Mouse (Mus musculus) limb, embryonic 13.5 days (tissue): Measurements from ENCODE around the gene Il1a. TPM values are rescaled to one million over a fixed set of nuclear protein-coding genes. Genes with fewer than 3 reads are reported as not detected.

Source experiments
- ATAC-seq: fragments of 200-750 bp; cut with Nextera tagmentation; 2 replicates; pipeline ENCODE4 v1.8.0; 2017; ENCODE audit warnings: low read depth, moderate number of reproducible peaks, moderate TSS enrichment; ENCODE audit not compliant: low FRiP score
- H3K27ac ChIP-seq: fragments of 300-500 bp; sonication (generic); 2 replicates; pipeline ENCODE4 v1.5.1; 2015; ENCODE audit warnings: inconsistent platforms, mild to moderate bottlenecking, moderate library complexity
- H3K27me3 ChIP-seq: fragments of 300-500 bp; sonication (generic); 2 replicates; pipeline ENCODE4 v1.6.1; 2015; ENCODE audit warnings: mild to moderate bottlenecking, inconsistent platforms
- H3K36me3 ChIP-seq: fragments of 300-500 bp; sonication (generic); 2 replicates; pipeline ENCODE4 v1.6.1; 2015; ENCODE audit warnings: inconsistent platforms, mild to moderate bottlenecking, moderate library complexity
- H3K4me1 ChIP-seq: fragments of 300-500 bp; sonication (generic); 2 replicates; pipeline ENCODE4 v1.6.1; 2015; ENCODE audit warnings: inconsistent platforms
- H3K4me2 ChIP-seq: fragments of 300-500 bp; sonication (generic); replicated peaks from 2 replicates; pipeline ENCODE4 v1.6.1; 2015; ENCODE audit warnings: inconsistent platforms, mild to moderate bottlenecking, moderate library complexity
- H3K4me3 ChIP-seq: fragments of 300-500 bp; sonication (generic); 2 replicates; pipeline ENCODE4 v1.5.1; 2015; ENCODE audit warnings: moderate library complexity, mild to moderate bottlenecking, inconsistent platforms
- H3K9ac ChIP-seq: fragments of 300-500 bp; sonication (generic); 2 replicates; pipeline ENCODE4 v1.6.1; 2015; ENCODE audit warnings: mild to moderate bottlenecking, inconsistent platforms
- H3K9me3 ChIP-seq: fragments of 300-500 bp; sonication (generic); 2 replicates; pipeline ENCODE4 v1.6.1; 2016; ENCODE audit warnings: inconsistent platforms
- WGBS: fragments of 180-500 bp; shearing (Covaris S2); methylation state at CpG from one replicate; pipeline ENCODE4 v1.1.7; 2015; 5-methylcytosine and 5-hydroxymethylcytosine counted together
- polyA plus RNA-seq: library from polyadenylated mRNA; unstranded; fragments of >200 nt; fragmentation: Nextera tagmentation; extraction: Ambion mirVana; gene quantifications from 2 replicates; pipeline ENCODE4 v1.2.1, GENCODE M21; 2015

The Il1a gene
- polyA plus RNA-seq, 1 experiment from 2014 or later, result 0.14 TPM

DNA sequence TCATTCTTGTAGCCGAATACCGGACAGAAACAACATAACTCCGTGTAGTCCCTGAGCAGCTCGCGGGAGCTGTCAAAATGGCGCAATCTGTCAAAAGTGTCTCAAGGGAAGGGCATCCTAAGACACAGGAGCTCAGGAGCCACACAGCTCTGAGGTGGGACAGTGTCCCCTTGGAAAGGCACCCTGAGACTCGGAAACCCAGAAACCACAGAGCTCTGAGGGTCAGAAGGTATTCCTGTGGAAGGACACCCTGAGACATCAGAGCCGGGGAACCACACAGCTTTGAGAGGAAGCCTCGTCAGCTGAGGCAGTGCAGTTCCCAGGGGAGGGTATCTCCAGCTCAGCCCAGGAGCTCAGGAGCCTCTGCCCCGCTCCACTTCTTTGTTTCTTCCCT is 12.2 kb downstream of the Il1a start:
- peak; percentile 48 for ATAC-seq
- Histone ChIP-seq H3K9me3 (no peaks in the 10 kb centered on the region), H3K4me3 (peak overlapping the region; percentile 86), H3K4me2 (peak overlapping the region; percentile 93), H3K36me3 (peaks cover 5% of the 10 kb centered on the region; the same call in 1 of the 2 replicates), H3K27me3 (0 out of 2 replicates have a peak, but pooled peaks cover 5% of the 10 kb centered on the region), H3K9ac (peak overlapping the region; percentile 72), H3K4me1 (peaks cover 17% of the 10 kb centered on the region), H3K27ac (peak overlapping the region; percentile 76)
- 3% methylated on average over 10 of the region's 10 CpGs for WGBS

DNA sequence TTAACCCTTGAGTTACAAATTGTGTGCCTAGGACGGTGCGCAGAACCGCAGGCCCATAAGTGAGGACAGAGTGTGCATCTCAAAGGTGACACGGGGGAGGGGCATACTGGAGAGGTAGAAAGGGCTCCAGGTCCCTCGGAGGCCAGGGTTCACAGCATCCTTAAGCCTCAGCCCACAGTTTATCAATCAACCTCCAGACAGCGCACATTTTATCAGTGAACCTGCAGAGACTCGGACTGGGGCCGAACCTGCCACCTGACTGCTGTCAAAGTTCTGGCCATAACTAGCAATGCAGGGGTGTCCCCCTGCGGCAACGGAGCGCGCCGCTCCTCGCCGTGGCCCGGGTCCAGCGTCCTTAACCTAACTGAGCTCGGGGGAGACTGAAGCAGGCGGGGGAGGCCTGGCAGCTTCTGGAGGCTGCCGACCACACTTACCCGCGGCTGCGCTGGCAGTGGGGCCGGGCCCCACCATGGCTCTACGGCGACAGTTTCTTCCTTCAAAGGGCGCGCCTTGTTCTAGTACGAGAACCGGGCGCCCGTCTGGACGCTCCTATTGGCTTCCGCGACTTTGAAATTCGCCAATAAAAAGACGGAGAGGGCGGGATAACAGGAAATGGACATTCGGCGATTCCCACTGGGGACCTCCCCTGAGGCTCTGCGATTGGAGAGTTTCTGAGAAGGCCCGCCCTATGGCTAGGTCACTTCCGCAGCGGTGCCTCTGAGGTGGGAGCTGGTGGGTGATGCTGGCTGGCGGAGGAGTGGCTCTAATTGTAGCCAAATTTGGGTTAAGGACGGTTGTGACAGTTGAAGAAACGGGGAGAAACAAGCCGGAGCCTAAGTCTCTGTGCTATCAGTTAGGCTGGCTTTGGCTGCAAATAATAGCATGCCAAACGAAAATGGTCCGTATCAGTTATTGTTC is 12.8 kb downstream of the Il1a start, which contains the start of gene Ckap2l:
Ckap2l (minus strand) TSS at position 542 of the 918 bp plus-strand sequence.
- peak; percentile 100 for ATAC-seq
- Histone ChIP-seq H3K27me3 (0 out of 2 replicates have a peak, but pooled peaks cover 5% of the 10 kb centered on the region), H3K27ac (peak within 1 kb of the TSS; percentile 76), H3K36me3 (peaks cover 5% of the 10 kb centered on the region; the same call in 1 of the 2 replicates), H3K9ac (peak within 1 kb of the TSS; percentile 84), H3K4me3 (peak within 1 kb of the TSS; percentile 86), H3K9me3 (no peaks in the 10 kb centered on the region), H3K4me1 (peaks cover 17% of the 10 kb centered on the region), H3K4me2 (peak within 1 kb of the TSS; percentile 93)
- under 1% methylated on average over 50 of the region's 50 CpGs for WGBS

- ATAC-seq, result no peak
- H3K9me3 ChIP-seq, result no peaks in the 10 kb centered on the region
- H3K4me1 ChIP-seq, result peaks cover 17% of the 10 kb centered on the region
- no peak overlapping the region for H3K27ac ChIP-seq
- peaks cover 9% of the 10 kb centered on the region for H3K36me3 ChIP-seq
- 0 out of 2 replicates have a peak, but pooled peaks cover 3% of the 10 kb centered on the region for H3K27me3 ChIP-seq
- H3K4me3 ChIP-seq, result peak overlapping the region; percentile 86
- peak overlapping the region; percentile 82 for H3K4me2 ChIP-seq
- H3K9ac ChIP-seq, result peak overlapping the region; percentile 84
- WGBS, result 76% methylated on average over 5 of the region's 5 CpGs
Observed at GRCm38 (mm10) chr2:129296086-129296485, 13.7 kb downstream of the Il1a start.

GRCm38 (mm10) chr2:129295075-129295474 is 14.7 kb downstream of the Il1a start:
- WGBS, result 94% methylated on average over 5 of the region's 5 CpGs
- no peak overlapping the region; the same call in 1 of the 2 replicates for H3K4me2 ChIP-seq
- peaks cover 17% of the 10 kb centered on the region for H3K4me1 ChIP-seq
- no peaks in the 10 kb centered on the region for H3K27me3 ChIP-seq
- peaks cover 11% of the 10 kb centered on the region for H3K36me3 ChIP-seq
- no peaks in the 10 kb centered on the region for H3K9me3 ChIP-seq
- no peak overlapping the region for H3K9ac ChIP-seq
- no peak for ATAC-seq
- H3K4me3 ChIP-seq, result no peak overlapping the region
- no peak overlapping the region for H3K27ac ChIP-seq

DNA sequence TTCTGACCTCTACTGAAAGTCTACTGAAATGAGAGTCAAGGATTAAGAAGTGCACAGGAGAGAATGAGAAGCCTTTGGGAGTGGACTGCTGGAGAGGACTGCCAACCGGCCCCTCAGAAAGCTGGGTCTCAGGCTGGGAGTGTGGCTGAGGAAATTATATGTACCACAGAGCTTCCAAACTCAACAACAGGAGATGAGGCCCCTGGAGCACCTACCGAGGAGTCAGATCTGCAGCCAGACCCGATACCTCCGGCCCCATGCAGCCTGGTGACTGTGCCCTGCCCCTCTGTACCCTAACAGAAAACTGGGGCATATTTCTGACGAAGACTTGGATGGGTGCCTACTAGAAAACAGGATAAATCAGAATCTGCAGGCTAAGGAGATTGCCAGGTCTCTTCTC is 35.9 kb downstream of the Il1a start:
- Histone ChIP-seq H3K9ac (no peak overlapping the region), H3K27me3 (no peaks in the 10 kb centered on the region), H3K36me3 (peaks cover 75% of the 10 kb centered on the region), H3K4me3 (no peak overlapping the region), H3K4me1 (no peaks in the 10 kb centered on the region), H3K27ac (no peak overlapping the region), H3K4me2 (no peak overlapping the region), H3K9me3 (no peaks in the 10 kb centered on the region)
- WGBS, result 97% methylated on average over 5 of the region's 5 CpGs
- ATAC-seq, result no peak

- Histone ChIP-seq H3K9ac (no peak overlapping the region), H3K4me1 (no peaks in the 10 kb centered on the region), H3K27ac (no peak overlapping the region), H3K27me3 (no peaks in the 10 kb centered on the region), H3K36me3 (peaks cover 89% of the 10 kb centered on the region), H3K9me3 (0 out of 2 replicates have a peak, but pooled peaks cover 7% of the 10 kb centered on the region), H3K4me2 (no peak overlapping the region), H3K4me3 (no peak overlapping the region)
- WGBS, result 89% methylated on average over 9 of the region's 9 CpGs
- no peak for ATAC-seq
Observed at GRCm38 (mm10) chr2:129270621-129271020, 39.2 kb downstream of the Il1a start.

DNA sequence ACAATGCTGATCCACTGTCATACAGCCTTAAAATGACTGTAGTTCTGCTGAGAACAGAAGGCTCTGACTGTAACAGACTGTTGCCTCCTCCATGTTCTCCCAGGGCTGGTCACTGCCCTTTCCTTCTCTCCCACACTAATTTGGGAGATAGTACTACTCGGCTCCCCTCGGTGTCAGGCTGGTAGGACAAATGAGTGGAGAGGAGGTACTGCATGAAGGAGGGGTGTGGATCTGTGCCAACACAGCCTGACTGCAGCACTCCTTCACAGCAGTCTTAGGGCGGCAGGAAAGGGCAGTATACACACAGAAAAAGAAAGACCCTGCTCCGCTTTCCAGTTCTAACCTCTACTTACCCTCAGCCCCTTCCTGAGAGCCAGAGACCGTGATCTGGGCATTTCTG is 39.8 kb downstream of the Il1a start:
- Histone ChIP-seq H3K9ac (no peak overlapping the region), H3K27me3 (no peaks in the 10 kb centered on the region), H3K4me3 (no peak overlapping the region), H3K4me1 (no peaks in the 10 kb centered on the region), H3K36me3 (peaks cover 84% of the 10 kb centered on the region), H3K9me3 (0 out of 2 replicates have a peak, but pooled peaks cover 7% of the 10 kb centered on the region), H3K27ac (no peak overlapping the region), H3K4me2 (no peak overlapping the region)
- ATAC-seq, result no peak
- WGBS, result 91% methylated on average over 5 of the region's 5 CpGs

DNA sequence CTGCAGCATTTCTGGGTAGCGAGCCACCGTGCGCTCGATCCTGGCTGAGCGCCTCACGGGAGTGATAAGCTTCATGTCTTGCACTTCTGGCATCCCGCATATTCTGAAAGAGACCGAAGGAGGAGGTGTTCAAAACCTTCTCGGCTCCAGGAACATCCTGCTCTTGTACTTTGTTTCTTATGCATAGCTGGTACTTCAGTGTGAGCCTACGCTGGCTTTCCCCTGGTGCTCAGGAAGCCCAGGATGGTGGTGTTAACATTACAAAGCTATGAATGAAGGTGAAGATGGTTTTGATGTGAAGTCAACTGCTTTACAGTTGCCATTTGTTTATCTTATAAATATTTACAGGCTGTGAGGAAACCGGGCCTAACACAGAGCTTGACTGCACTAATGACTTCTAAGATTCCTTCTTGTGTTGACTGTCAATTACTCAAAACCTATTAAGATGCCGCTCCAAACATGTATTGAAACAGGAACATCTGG is 40.6 kb downstream of the Il1a start:
- 0 out of 2 replicates have a peak, but pooled peaks cover 7% of the 10 kb centered on the region for H3K9me3 ChIP-seq
- no peak overlapping the region for H3K4me3 ChIP-seq
- peaks cover 78% of the 10 kb centered on the region for H3K36me3 ChIP-seq
- no peak for ATAC-seq
- no peaks in the 10 kb centered on the region for H3K4me1 ChIP-seq
- H3K9ac ChIP-seq, result no peak overlapping the region
- H3K4me2 ChIP-seq, result no peak overlapping the region
- no peaks in the 10 kb centered on the region for H3K27me3 ChIP-seq
- WGBS, result 94% methylated on average over 12 of the region's 12 CpGs
- no peak overlapping the region for H3K27ac ChIP-seq

GRCm38 (mm10) chr2:129267738-129268137 is 42.0 kb downstream of the Il1a start:
- Histone ChIP-seq H3K9me3 (0 out of 2 replicates have a peak, but pooled peaks cover 7% of the 10 kb centered on the region), H3K27me3 (no peaks in the 10 kb centered on the region), H3K9ac (no peak overlapping the region), H3K27ac (no peak overlapping the region), H3K4me1 (no peaks in the 10 kb centered on the region), H3K4me2 (no peak overlapping the region), H3K36me3 (peaks cover 63% of the 10 kb centered on the region), H3K4me3 (no peak overlapping the region)
- ATAC-seq, result no peak
- 91% methylated on average over 5 of the region's 5 CpGs for WGBS

DNA sequence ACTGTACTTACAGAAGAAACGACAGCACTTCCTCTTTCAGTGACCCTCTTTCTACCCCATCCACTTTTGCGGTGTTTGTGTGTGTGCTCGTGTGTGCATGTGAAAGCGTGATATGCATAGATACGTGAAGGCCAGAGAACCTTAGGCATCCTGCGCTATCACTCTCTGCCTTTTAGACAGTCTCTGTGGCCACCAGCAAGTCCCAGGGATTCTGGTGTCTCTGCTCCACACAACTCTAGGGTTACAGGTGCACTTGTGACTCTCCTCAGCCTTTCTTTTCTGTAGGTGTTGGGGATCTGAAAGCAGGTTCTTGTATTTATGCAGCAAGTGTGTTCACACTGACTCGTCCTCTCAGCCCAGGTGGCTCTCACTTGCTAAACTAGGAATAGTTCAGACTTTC is 44.5 kb downstream of the Il1a start:
- no peak for ATAC-seq
- H3K27ac ChIP-seq, result no peak overlapping the region
- no peak overlapping the region for H3K9ac ChIP-seq
- no peak overlapping the region for H3K4me3 ChIP-seq
- peaks cover 43% of the 10 kb centered on the region for H3K36me3 ChIP-seq
- H3K4me2 ChIP-seq, result no peak overlapping the region
- 93% methylated on average over 7 of the region's 7 CpGs for WGBS
- 0 out of 2 replicates have a peak, but pooled peaks cover 7% of the 10 kb centered on the region for H3K9me3 ChIP-seq
- H3K27me3 ChIP-seq, result no peaks in the 10 kb centered on the region
- no peaks in the 10 kb centered on the region for H3K4me1 ChIP-seq

GRCm38 (mm10) chr2:129263073-129263472 is 46.7 kb downstream of the Il1a start:
- ATAC-seq, result no peak
- no peak overlapping the region for H3K9ac ChIP-seq
- 0 out of 2 replicates have a peak, but pooled peaks cover 7% of the 10 kb centered on the region for H3K9me3 ChIP-seq
- H3K27me3 ChIP-seq, result no peaks in the 10 kb centered on the region
- no peak overlapping the region for H3K27ac ChIP-seq
- H3K4me2 ChIP-seq, result no peak overlapping the region
- WGBS, result 75% methylated on average over 5 of the region's 5 CpGs
- peaks cover 21% of the 10 kb centered on the region for H3K36me3 ChIP-seq
- no peaks in the 10 kb centered on the region; the same call in 1 of the 2 replicates for H3K4me1 ChIP-seq
- no peak overlapping the region for H3K4me3 ChIP-seq

GRCm38 (mm10) chr2:129261151-129261794 is 48.5 kb downstream of the Il1a start:
- no peak overlapping the region for H3K9ac ChIP-seq
- WGBS, result 65% methylated on average over 6 of the region's 6 CpGs
- H3K27ac ChIP-seq, result no peak overlapping the region
- no peak overlapping the region for H3K4me3 ChIP-seq
- H3K36me3 ChIP-seq, result peaks cover 3% of the 10 kb centered on the region; the same call in 1 of the 2 replicates
- H3K9me3 ChIP-seq, result 0 out of 2 replicates have a peak, but pooled peaks cover 4% of the 10 kb centered on the region
- H3K4me1 ChIP-seq, result no peaks in the 10 kb centered on the region; the same call in 1 of the 2 replicates
- ATAC-seq, result no peak
- no peak overlapping the region for H3K4me2 ChIP-seq
- no peaks in the 10 kb centered on the region for H3K27me3 ChIP-seq
